In genomic region chr1:59119720-59120457, GRCm38 (mm10) we compare ENCODE assay signal across 8 mouse cellular contexts. TPM values are rescaled to one million over a fixed set of nuclear protein-coding genes. Genes with fewer than 3 reads are reported as not detected.
A peak's percentile ranks its signal among the peaks of the same experiment; 100 is the strongest.
DNase-seq lines count a peak whose midpoint lies in the region; ATAC-seq lines count a peak whose summit lies in the region.

TSS of gene Tmem237 (minus strand) at chr1:59120408.

- WGBS in hindbrain, embryonic 14.5 days = under 1% methylated on average over 71 of the region's 74 CpGs

- no peaks in the 10 kb centered on the region for H3K27me3 ChIP-seq in hindbrain, embryonic 14.5 days (ENCODE audit: control insufficient read depth, insufficient read depth, low read length)

- peaks cover 21% of the 10 kb centered on the region for H3K36me3 ChIP-seq in hindbrain, embryonic 14.5 days (replicated peaks; ENCODE audit: control insufficient read depth, insufficient read depth)

- H3K4me1 ChIP-seq in hindbrain, embryonic 14.5 days (replicated peaks; ENCODE audit: control insufficient read depth, insufficient read depth, low read length) = 0 out of 2 replicates have a peak, but pooled peaks cover 6% of the 10 kb centered on the region

- H3K9me3 ChIP-seq in hindbrain, embryonic 14.5 days (ENCODE audit: control insufficient read depth, low read length) = no peaks in the 10 kb centered on the region

- peak; percentile 98 for ATAC-seq in hindbrain, embryonic 14.5 days (ENCODE audit: low FRiP score)

- peak within 1 kb of the TSS; percentile 94 for H3K4me2 ChIP-seq in hindbrain, embryonic 14.5 days (replicated peaks)

- DNase-seq in NIH3T3 (ENCODE audit: low read depth) = peak; percentile 93
- peak; percentile 94 to 96 for DNase-seq in cerebellum, postnatal 10 days
- DNase-seq in frontal cortex, postnatal 14 days (ENCODE audit: low spot score in 2 of 2) = peak; percentile 87 to 89
- peak; percentile 93 for DNase-seq in hindbrain, embryonic 14.5 days (ENCODE audit: low spot score)
- DNase-seq in layer of hippocampus, postnatal 36 days = peak; percentile 92
- peak; percentile 92 for DNase-seq in lung, postnatal 36 days
- peak; percentile 97 for DNase-seq in retina, postnatal 1 day
- DNase-seq in urinary bladder, adult 18-20 months (ENCODE audit: low spot score in 2 of 2) = peak; percentile 75 to 87

- peak within 1 kb of the TSS; percentile 97 for H3K9ac ChIP-seq in hindbrain, embryonic 14.5 days

- H3K4me3 ChIP-seq in hindbrain, embryonic 14.5 days (replicated peaks; ENCODE audit: low read length) = peak within 1 kb of the TSS; percentile 74

- peak within 1 kb of the TSS; percentile 93 for H3K27ac ChIP-seq in hindbrain, embryonic 14.5 days

RNA-seq across cellular contexts. Expression of gene Tmem237, which starts in this region (rescaled TPM):
- 24.9 and 54.8 TPM in 2 replicates for polyA plus RNA-seq in hindbrain, embryonic 14.5 days (2014; fragmentation: Nextera tagmentation; extraction: Ambion mirVana)
- total RNA-seq in layer of hippocampus, postnatal 36 days (2021) = 10 to 100 TPM; 28.0 to 28.6 TPM

Comparison
In these comparisons a context has a peak if more than half of its experiments do, and no peak if none do; other contexts are left out.
1. Peak in every context shown above with its lines: DNase-seq, ATAC-seq, H3K4me3 ChIP-seq and H3K27ac ChIP-seq.